7 mouse cellular contexts compared by ENCODE assay signal in the genomic region with DNA sequence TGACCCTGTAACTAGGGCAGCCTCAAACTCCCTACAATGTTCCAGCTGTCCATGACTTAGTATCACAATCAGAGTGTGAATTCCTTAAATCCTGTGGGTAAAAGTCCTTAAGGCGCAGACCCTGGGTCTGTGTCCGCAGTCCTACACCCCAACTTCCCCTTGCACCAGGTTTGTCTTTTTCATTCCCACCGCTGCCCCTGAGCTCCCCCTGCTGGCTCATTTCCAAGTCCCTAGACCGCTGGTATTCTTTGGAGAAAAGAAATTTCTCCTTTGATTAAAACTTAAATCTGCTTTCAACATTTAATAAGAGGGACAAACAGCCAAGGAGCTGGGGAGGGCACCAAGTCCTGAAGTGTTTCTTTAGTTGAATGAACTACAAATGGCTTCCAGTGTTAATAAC. TPM values are rescaled to one million over a fixed set of nuclear protein-coding genes. Genes with fewer than 3 reads are reported as not detected.
DNase-seq lines count a peak whose midpoint lies in the region; ATAC-seq and TF ChIP-seq lines count a peak whose summit lies in the region.

No protein-coding gene starts in this region.

- H3K4me2 ChIP-seq in liver, embryonic 11.5 days, result no peak overlapping the region
- H3K4me2 ChIP-seq in hindbrain, embryonic 16.5 days (ENCODE audit: low read length), result peak overlapping the region; percentile 58

- H3K4me3 ChIP-seq in liver, embryonic 11.5 days (ENCODE audit: low read depth, low read length), result no peak overlapping the region
- H3K4me3 ChIP-seq in hindbrain, embryonic 16.5 days (ENCODE audit: low read length), result peak overlapping the region; percentile 45; the same call in 1 of the 2 replicates
- H3K4me3 ChIP-seq in forebrain, embryonic 10.5 days, result no peak overlapping the region

- peak; percentile 49; the same call in 1 of the 2 replicates for TF ChIP-seq CTCF in brain, embryonic 14.5 days (IDR thresholded peaks at IDR 0.05; ENCODE audit: borderline replicate concordance, extremely low read depth, insufficient read depth, insufficient read length)

- H3K36me3 ChIP-seq in liver, embryonic 11.5 days (ENCODE audit: control insufficient read depth, insufficient read depth, low read length), result no peaks in the 10 kb centered on the region
- no peaks in the 10 kb centered on the region for H3K36me3 ChIP-seq in hindbrain, embryonic 16.5 days (ENCODE audit: control insufficient read depth, insufficient read depth, low read length)
- no peaks in the 10 kb centered on the region for H3K36me3 ChIP-seq in forebrain, embryonic 10.5 days (replicated peaks)

- no peak overlapping the region for H3K27ac ChIP-seq in liver, embryonic 11.5 days (ENCODE audit: low read depth, low read length)
- H3K27ac ChIP-seq in hindbrain, embryonic 16.5 days (ENCODE audit: low read depth, low read length), result no peak overlapping the region
- no peak overlapping the region for H3K27ac ChIP-seq in forebrain, embryonic 10.5 days

- no peaks in the 10 kb centered on the region for H3K27me3 ChIP-seq in liver, embryonic 11.5 days (replicated peaks; ENCODE audit: control insufficient read depth, insufficient read depth, low read length)
- H3K27me3 ChIP-seq in hindbrain, embryonic 16.5 days (replicated peaks; ENCODE audit: control insufficient read depth, insufficient read depth, low read length), result peaks cover 3% of the 10 kb centered on the region
- no peaks in the 10 kb centered on the region; the same call in 1 of the 2 replicates for H3K27me3 ChIP-seq in forebrain, embryonic 10.5 days (ENCODE audit: poor library complexity, severe bottlenecking)

- ATAC-seq in liver, embryonic 11.5 days (replicated peaks; ENCODE audit: low FRiP score), result no peak
- no peak for ATAC-seq in hindbrain, embryonic 16.5 days

- H3K4me1 ChIP-seq in liver, embryonic 11.5 days (replicated peaks; ENCODE audit: control insufficient read depth, insufficient read depth, low read length), result no peaks in the 10 kb centered on the region
- peaks cover 24% of the 10 kb centered on the region for H3K4me1 ChIP-seq in hindbrain, embryonic 16.5 days (ENCODE audit: control insufficient read depth, insufficient read depth, low read depth, low read length)
- H3K4me1 ChIP-seq in forebrain, embryonic 10.5 days, result peaks cover 12% of the 10 kb centered on the region

- peak; percentile 10 for DNase-seq in liver
- DNase-seq in liver, embryonic 11.5 days (ENCODE audit: low spot score), result no peak
- peak; percentile 29 for DNase-seq in brain, embryonic 14.5 days (ENCODE audit: low read depth)
- peak; percentile 15 to 46 for DNase-seq in spleen, postnatal 14 days (ENCODE audit: low spot score in 2 of 2)
- no peak for DNase-seq in left cerebral cortex, postnatal 25 days (ENCODE audit: low spot score in 2 of 2)
- DNase-seq in forebrain, embryonic 10.5 days (ENCODE audit: extremely low spot score, low spot score), result no peak

- intact Hi-C loops in left cerebral cortex, postnatal 25 days (cut with DNase I), result no loop called here

- no peaks in the 10 kb centered on the region for H3K9me3 ChIP-seq in liver, embryonic 11.5 days (ENCODE audit: control insufficient read depth, low read length)
- no peaks in the 10 kb centered on the region for H3K9me3 ChIP-seq in hindbrain, embryonic 16.5 days (ENCODE audit: control insufficient read depth, low read length)
- H3K9me3 ChIP-seq in forebrain, embryonic 10.5 days, result no peaks in the 10 kb centered on the region

- TF ChIP-seq POLR2A in brain, embryonic 14.5 days (IDR thresholded peaks at IDR 0.05; ENCODE audit: borderline replicate concordance, extremely low read depth, insufficient read depth, insufficient read length, poor library complexity, severe bottlenecking), result no peak

- no peak overlapping the region for H3K9ac ChIP-seq in liver, embryonic 11.5 days (ENCODE audit: low read depth, low read length)
- H3K9ac ChIP-seq in hindbrain, embryonic 16.5 days (ENCODE audit: low read depth, low read length), result no peak overlapping the region

- 50% methylated on average over 4 of the region's 4 CpGs for WGBS in liver, embryonic 11.5 days
- WGBS in hindbrain, embryonic 16.5 days, result 47% methylated on average over 4 of the region's 4 CpGs
- WGBS in forebrain, embryonic 10.5 days, result 57% methylated on average over 4 of the region's 4 CpGs

RNA-seq across cellular contexts. Expression of a gene that starts 2.2 kb away (rescaled TPM):
- 1.2 TPM in 1 of 2 replicates, not detected in the other for polyA plus RNA-seq in liver, embryonic 11.5 days (2014; fragmentation: Nextera tagmentation; extraction: Ambion mirVana)
- 76.6 and 125 TPM in 2 replicates for polyA plus RNA-seq in brain, embryonic 14.5 days (2012; rRNA removed)
- 418 and 494 TPM in 2 replicates for polyA plus RNA-seq in hindbrain, embryonic 16.5 days (2015; fragmentation: Nextera tagmentation; extraction: Ambion mirVana)
- total RNA-seq in left cerebral cortex, postnatal 25 days (2021), result 100 to 1,000 TPM; 551 to 645 TPM
- polyA plus RNA-seq in forebrain, embryonic 10.5 days (2016; fragmentation: Nextera tagmentation; extraction: Ambion mirVana), result 4.2 and 4.3 TPM in 2 replicates

RNA-seq across cellular contexts. Expression of a gene that starts 26.2 kb away (rescaled TPM):
- 0.30 and 1.0 TPM in 2 replicates for polyA plus RNA-seq in liver, embryonic 11.5 days (2014; fragmentation: Nextera tagmentation; extraction: Ambion mirVana)
- 0.05 and 0.08 TPM in 2 replicates for polyA plus RNA-seq in brain, embryonic 14.5 days (2012; rRNA removed)
- 0.09 and 0.11 TPM in 2 replicates for polyA plus RNA-seq in hindbrain, embryonic 16.5 days (2015; fragmentation: Nextera tagmentation; extraction: Ambion mirVana)
- not detected for total RNA-seq in left cerebral cortex, postnatal 25 days (2021)
- not detected in 2 replicates for polyA plus RNA-seq in forebrain, embryonic 10.5 days (2016; fragmentation: Nextera tagmentation; extraction: Ambion mirVana)

Comparison
In these comparisons a context has a peak if more than half of its experiments do, and no peak if none do; other contexts are left out.
1. DNase-seq: peak in liver (single experiment), brain, embryonic 14.5 days (single experiment) and spleen, postnatal 14 days (2 of 2); none in liver, embryonic 11.5 days (single experiment), left cerebral cortex, postnatal 25 days (0 of 2) and forebrain, embryonic 10.5 days (single experiment).
2. RNA of a gene that starts 2.2 kb away (polyA plus RNA-seq): 418 to 494 TPM in hindbrain, embryonic 16.5 days and 76.6 to 125 TPM in brain, embryonic 14.5 days; 4.2 to 4.3 TPM in forebrain, embryonic 10.5 days and 1.2 TPM in liver, embryonic 11.5 days; every median in the first group is over 10 times any median in the second.